Mouse (Mus musculus) forebrain, postnatal 0 days (tissue): ENCODE results near the gene Dbil5. TPM values are rescaled to one million over a fixed set of nuclear protein-coding genes. Genes with fewer than 3 reads are reported as not detected.

Experiments used
- ATAC-seq: fragments of 200-750 bp; cut with Nextera tagmentation; 2 replicates; pipeline ENCODE4 v1.8.0; 2017; ENCODE audit warnings: mild to moderate bottlenecking, moderate library complexity
- DNase-seq: peaks from one replicate; pipeline ENCODE4 v3.0.0-alpha.2; 2015
- H3K27ac ChIP-seq: fragments of 300-500 bp; sonication (generic); 2 replicates; pipeline ENCODE4 v1.5.1; 2014; ENCODE audit warnings: low read depth, mild to moderate bottlenecking, antibody characterized with exemption, low read length, moderate library complexity, mixed read lengths
- H3K27me3 ChIP-seq: fragments of 300-500 bp; sonication (generic); 2 replicates; pipeline ENCODE4 v1.6.1; 2014; ENCODE audit warnings: mild to moderate bottlenecking, low read length, mixed read lengths; ENCODE audit not compliant: insufficient read depth
- H3K36me3 ChIP-seq: fragments of 300-500 bp; sonication (generic); 2 replicates; pipeline ENCODE4 v1.6.1; 2014; ENCODE audit warnings: mild to moderate bottlenecking, moderate library complexity; ENCODE audit not compliant: insufficient read depth
- H3K4me1 ChIP-seq: fragments of 300-500 bp; sonication (generic); 2 replicates; pipeline ENCODE4 v1.6.1; 2014; ENCODE audit warnings: antibody characterized with exemption; ENCODE audit not compliant: insufficient read depth
- H3K4me2 ChIP-seq: fragments of 300-500 bp; sonication (generic); 2 replicates; pipeline ENCODE4 v1.6.1; 2014; ENCODE audit warnings: low read depth, mild to moderate bottlenecking, moderate library complexity
- H3K4me3 ChIP-seq: fragments of 300-500 bp; sonication (generic); 2 replicates; pipeline ENCODE4 v1.5.1; 2014; ENCODE audit warnings: low read depth, low read length, mixed read lengths
- H3K9ac ChIP-seq: fragments of 300-500 bp; sonication (generic); 2 replicates; pipeline ENCODE4 v1.6.1; 2014; ENCODE audit warnings: mild to moderate bottlenecking
- H3K9me3 ChIP-seq: fragments of 300-500 bp; sonication (generic); 2 replicates; pipeline ENCODE4 v1.6.1; 2016; ENCODE audit warnings: low read length
- CTCF ChIP-seq: sonication (generic); IDR thresholded peaks from 2 replicates; pipeline ENCODE4 v1.5.1; 2016; ENCODE audit warnings: antibody characterized with exemption, control low read depth, low read depth
- WGBS: fragments of 180-500 bp; shearing (Covaris S2); extraction: QIAGEN DNeasy Blood & Tissue Kit; methylation state at CpG from one replicate; pipeline ENCODE4 v1.1.7; 2014; 5-methylcytosine and 5-hydroxymethylcytosine counted together
- polyA plus RNA-seq: library from polyadenylated mRNA; unstranded; fragments of >200 nt; fragmentation: Nextera tagmentation; extraction: Ambion mirVana; gene quantifications from 2 replicates; pipeline ENCODE4 v1.2.1, GENCODE M21; 2015
- total RNA-seq: library from RNA; depleted of rRNA; stranded (reverse); fragments of >200 nt; gene quantifications from 2 replicates; pipeline ENCODE4 v1.2.3, GENCODE M21; 2014

The Dbil5 gene
- total and polyA plus RNA-seq, 2 experiments from 2014 or later: 0.43 to 1.2 TPM

- Histone ChIP-seq H3K36me3 (peaks cover 32% of the 10 kb centered on the region), H3K9me3 (no peaks in the 10 kb centered on the region), H3K4me1 (no peaks in the 10 kb centered on the region; the same call in 1 of the 2 replicates), H3K27ac (no peak overlapping the region), H3K27me3 (no peaks in the 10 kb centered on the region), H3K9ac (no peak overlapping the region), H3K4me3 (no peak overlapping the region), H3K4me2 (no peak overlapping the region)
- WGBS: 49% methylated on average over 5 of the region's 5 CpGs
- ATAC-seq (no peak), DNase-seq (no peak)
- TF ChIP-seq CTCF: no peak
These were observed 3.6 kb upstream of the Dbil5 start for GRCm38 (mm10) chr11:76213841-76214240.

DNA sequence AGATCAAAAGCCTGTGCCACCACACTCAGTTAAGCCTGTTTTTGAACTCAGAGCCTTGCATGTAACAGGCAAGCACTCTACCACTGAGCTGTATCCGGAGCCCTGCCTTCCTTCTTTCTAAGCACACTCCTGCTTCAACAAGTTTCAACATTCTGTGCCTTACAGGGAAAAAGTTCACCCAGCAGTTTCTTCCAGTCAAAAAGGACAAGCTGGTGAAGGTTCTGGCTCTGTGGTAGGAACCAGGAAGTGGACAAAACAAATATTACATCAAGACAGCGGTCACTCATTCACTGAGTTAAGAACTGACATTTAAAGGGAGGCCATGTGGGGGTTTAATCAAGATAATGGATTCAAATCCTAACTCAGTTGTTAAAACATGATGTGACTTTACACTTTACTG, 2.4 kb upstream of the Dbil5 start:
- H3K4me3 ChIP-seq: no peak overlapping the region
- no peaks in the 10 kb centered on the region for H3K27me3 ChIP-seq
- H3K4me1 ChIP-seq: no peaks in the 10 kb centered on the region; the same call in 1 of the 2 replicates
- no peak for TF ChIP-seq CTCF
- 96% methylated on average over 2 of the region's 2 CpGs for WGBS
- no peaks in the 10 kb centered on the region for H3K9me3 ChIP-seq
- no peak overlapping the region for H3K27ac ChIP-seq
- DNase-seq (no peak), ATAC-seq (no peak)
- H3K4me2 ChIP-seq: no peak overlapping the region
- H3K9ac ChIP-seq: no peak overlapping the region
- peaks cover 30% of the 10 kb centered on the region for H3K36me3 ChIP-seq

GRCm38 (mm10) chr11:76216049-76216540, 1.3 kb upstream of the Dbil5 start:
- Histone ChIP-seq H3K4me3 (no peak overlapping the region), H3K27me3 (no peaks in the 10 kb centered on the region), H3K9ac (no peak overlapping the region), H3K36me3 (peaks cover 29% of the 10 kb centered on the region), H3K4me2 (peak overlapping the region; percentile 64; the same call in 1 of the 2 replicates), H3K27ac (no peak overlapping the region), H3K9me3 (no peaks in the 10 kb centered on the region), H3K4me1 (no peaks in the 10 kb centered on the region; the same call in 1 of the 2 replicates)
- TF ChIP-seq CTCF: no peak
- DNase-seq: no peak
- WGBS: 94% methylated on average over 5 of the region's 5 CpGs
- ATAC-seq: no peak

DNA sequence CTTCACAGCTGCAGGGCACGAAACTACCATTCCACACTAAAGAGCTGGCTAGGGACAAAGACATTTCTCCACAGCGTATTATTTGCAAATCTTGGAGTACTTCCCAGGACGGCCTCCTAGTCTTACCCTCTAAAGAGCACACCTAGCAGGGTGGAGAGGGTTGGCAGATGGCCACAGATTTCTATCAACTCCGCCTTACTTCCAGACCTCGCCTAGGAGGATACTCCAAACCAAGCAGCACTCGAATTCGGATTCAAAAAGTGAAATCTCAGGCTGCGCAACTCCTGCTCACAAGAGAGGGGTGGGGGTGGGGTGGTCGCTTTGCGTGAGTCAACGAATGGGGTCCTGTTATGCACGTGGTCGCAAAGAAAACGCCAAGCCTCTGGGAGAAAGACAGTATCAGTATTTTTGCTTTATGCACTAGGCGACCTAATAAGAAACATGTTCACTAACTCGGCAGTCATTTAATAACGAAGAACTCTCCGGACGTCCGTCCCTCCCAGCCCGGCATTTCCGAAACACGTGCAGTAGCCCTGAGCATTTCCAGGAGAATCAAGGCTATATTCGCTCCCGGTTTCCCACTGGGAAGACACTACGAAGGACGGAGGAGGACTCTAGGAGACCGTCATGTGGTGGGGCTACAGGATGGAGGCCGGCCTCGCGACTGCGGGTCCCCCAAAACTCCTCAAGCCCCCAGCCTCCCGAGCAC, 573 bp upstream of the Dbil5 start:
- peak; percentile 62 for ATAC-seq
- Histone ChIP-seq H3K27ac (peak overlapping the region; percentile 89), H3K9ac (peak overlapping the region; percentile 86), H3K4me1 (no peaks in the 10 kb centered on the region; the same call in 1 of the 2 replicates), H3K4me3 (peak overlapping the region; percentile 67), H3K4me2 (peak overlapping the region; percentile 64), H3K27me3 (no peaks in the 10 kb centered on the region), H3K9me3 (no peaks in the 10 kb centered on the region), H3K36me3 (peaks cover 30% of the 10 kb centered on the region)
- no peak for TF ChIP-seq CTCF
- peak; percentile 72 for DNase-seq
- 1% methylated on average over 33 of the region's 33 CpGs for WGBS

- no peaks in the 10 kb centered on the region for H3K4me1 ChIP-seq
- TF ChIP-seq CTCF: no peak
- H3K4me2 ChIP-seq: no peak overlapping the region
- H3K4me3 ChIP-seq: no peak overlapping the region
- ATAC-seq (no peak), DNase-seq (no peak)
- H3K9ac ChIP-seq: no peak overlapping the region
- no peaks in the 10 kb centered on the region for H3K27me3 ChIP-seq
- WGBS: 98% methylated on average over 5 of the region's 5 CpGs
- no peak overlapping the region for H3K27ac ChIP-seq
- H3K9me3 ChIP-seq: no peaks in the 10 kb centered on the region
- H3K36me3 ChIP-seq: peaks cover 41% of the 10 kb centered on the region
These were observed 7.2 kb downstream of the Dbil5 start for GRCm38 (mm10) chr11:76224631-76225030.

- no peaks in the 10 kb centered on the region for H3K27me3 ChIP-seq
- ATAC-seq: no peak
These were observed 7.6 kb downstream of the Dbil5 start for GRCm38 (mm10) chr11:76225051-76225450.

DNA sequence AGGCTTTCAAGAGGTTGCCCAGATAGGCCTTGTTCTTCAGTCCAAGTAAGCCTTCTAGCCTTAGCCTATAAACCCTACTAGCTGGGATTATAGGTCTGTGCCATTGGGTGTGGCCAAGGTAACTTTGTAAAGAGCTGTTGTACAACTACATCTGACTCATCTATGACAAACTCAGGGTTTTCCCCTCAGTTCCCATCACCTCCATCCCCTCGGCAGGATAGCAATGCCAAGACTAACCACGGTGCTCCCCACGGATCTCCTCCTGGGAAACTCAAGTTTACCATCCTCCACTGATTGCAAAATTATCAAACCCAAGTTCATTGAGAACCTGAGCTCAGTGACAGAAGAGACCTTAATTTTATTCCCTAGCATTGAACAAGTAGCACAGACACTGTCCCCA, 18.7 kb downstream of the Dbil5 start:
- H3K9me3 ChIP-seq: no peaks in the 10 kb centered on the region
- 92% methylated on average over 3 of the region's 3 CpGs for WGBS
- H3K4me1 ChIP-seq: no peaks in the 10 kb centered on the region
- DNase-seq (no peak), ATAC-seq (no peak)
- H3K4me3 ChIP-seq: no peak overlapping the region
- H3K9ac ChIP-seq: no peak overlapping the region
- no peaks in the 10 kb centered on the region for H3K27me3 ChIP-seq
- no peak overlapping the region for H3K4me2 ChIP-seq
- H3K27ac ChIP-seq: no peak overlapping the region
- peaks cover 53% of the 10 kb centered on the region for H3K36me3 ChIP-seq
- no peak for TF ChIP-seq CTCF

More at GRCm38 (mm10) chr11:76225051-76225450, 7.6 kb downstream of the Dbil5 start:
- peaks cover 37% of the 10 kb centered on the region for H3K36me3 ChIP-seq
- no peak overlapping the region for H3K9ac ChIP-seq
- no peak overlapping the region for H3K27ac ChIP-seq
- TF ChIP-seq CTCF: no peak
- no peak overlapping the region for H3K4me3 ChIP-seq
- no peaks in the 10 kb centered on the region for H3K9me3 ChIP-seq
- no peak for DNase-seq
- H3K4me2 ChIP-seq: no peak overlapping the region
- no peaks in the 10 kb centered on the region for H3K4me1 ChIP-seq
